Mouse (Mus musculus): ENCODE results near the gene Dcaf5.

GRCm38 (mm10) chr12:80406650-80407049, 29.8 kb downstream of the Dcaf5 start:
- TF ChIP-seq POLR2A (IDR thresholded peaks at IDR 0.05; ENCODE audit: control insufficient read depth, extremely low read depth, insufficient read depth, low read length, poor library complexity): no peak
- TF ChIP-seq CTCF (IDR thresholded peaks at IDR 0.05; ENCODE audit: borderline replicate concordance, control insufficient read depth, extremely low read depth, insufficient read depth, low read length, poor library complexity): no peak

Measured in thymus, adult 2 months (tissue).